Comparison of ENCODE assay signal across 27 mouse cellular contexts in the genomic region with DNA sequence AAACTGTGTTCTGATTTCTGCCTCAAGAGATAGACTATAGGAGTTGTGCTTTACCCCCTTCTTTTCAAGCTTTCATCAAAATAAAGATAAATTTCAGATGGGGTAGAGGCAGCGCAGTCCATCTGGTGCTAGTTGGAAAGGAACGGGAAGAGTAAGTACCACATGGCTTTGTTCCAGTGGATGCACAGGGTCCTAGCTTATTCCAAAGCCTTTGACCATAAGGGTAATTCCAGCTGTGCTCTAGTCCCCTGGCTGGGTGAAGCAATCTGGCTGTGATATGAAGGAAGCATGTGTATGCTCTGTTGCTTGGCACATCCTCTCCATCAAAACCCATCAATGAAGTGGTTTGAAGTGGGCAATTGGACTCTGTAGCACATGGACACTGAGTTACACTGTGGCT.
DNase-seq lines count a peak whose midpoint lies in the region; ATAC-seq and TF ChIP-seq lines count a peak whose summit lies in the region.
"Had no signal": no experiment of that assay in that cellular context is flagged by ENCODE, and none has a peak within 500 bp of the region (broad histone marks: within the 10 kb centered on the region; RNA-seq: fewer than 3 reads in every experiment).

No protein-coding gene starts in this region.

- ATAC-seq in heart, embryonic 13.5 days (ENCODE audit: extremely low read depth, insufficient number of reproducible peaks, low FRiP score, low TSS enrichment), result no peak
- ATAC-seq in hindbrain, postnatal 0 days, result peak; percentile 60
- ATAC-seq in midbrain, postnatal 0 days (ENCODE audit: low FRiP score), result no peak
- no peak for ATAC-seq in midbrain, embryonic 15.5 days (replicated peaks)
- ATAC-seq: forebrain, embryonic 13.5 days; forebrain, embryonic 16.5 days; intestine, embryonic 15.5 days; Patski had no signal

- DNase-seq in cerebellum, postnatal 10 days, result peak; percentile 77 to 82
- DNase-seq in cerebellum, adult 11 months, result no peak
- DNase-seq in heart, adult 18-20 months, result no peak
- peak; percentile 72 for DNase-seq in hindbrain, postnatal 0 days (ENCODE audit: low spot score)
- no peak for DNase-seq in hindbrain, embryonic 10.5 days (ENCODE audit: low spot score)
- DNase-seq in midbrain, postnatal 0 days (ENCODE audit: low spot score), result peak; percentile 73
- DNase-seq: adrenal gland, postnatal 10 days; adrenal gland, postnatal 36 days; B cell, adult 2 months; cerebellum, adult 11-12 months; gastrocnemius, postnatal 10 days; gastrocnemius, postnatal 36 days; heart, postnatal 10 days; heart, postnatal 36 days; kidney, adult 11 months; kidney, adult 8-10 months had no signal

- no peak overlapping the region for H3K4me3 ChIP-seq in heart, embryonic 13.5 days
- no peak overlapping the region for H3K4me3 ChIP-seq in hindbrain, postnatal 0 days (ENCODE audit: low read length)
- no peak overlapping the region for H3K4me3 ChIP-seq in hindbrain, embryonic 10.5 days
- no peak overlapping the region for H3K4me3 ChIP-seq in midbrain, postnatal 0 days (ENCODE audit: low read depth, low read length)
- no peak overlapping the region for H3K4me3 ChIP-seq in midbrain, embryonic 15.5 days
- H3K4me3 ChIP-seq: forebrain, embryonic 10.5 days; forebrain, embryonic 13.5 days; heart, embryonic 15.5 days; intestine, embryonic 15.5 days had no signal

- H3K4me2 ChIP-seq in heart, embryonic 13.5 days, result no peak overlapping the region
- no peak overlapping the region for H3K4me2 ChIP-seq in hindbrain, postnatal 0 days (ENCODE audit: low read depth, low read length)
- no peak overlapping the region for H3K4me2 ChIP-seq in midbrain, postnatal 0 days (ENCODE audit: low read depth, low read length, poor library complexity, severe bottlenecking)
- no peak overlapping the region for H3K4me2 ChIP-seq in midbrain, embryonic 15.5 days
- H3K4me2 ChIP-seq: forebrain, embryonic 13.5 days; heart, embryonic 11.5 days; heart, embryonic 15.5 days; intestine, embryonic 15.5 days had no signal

- WGBS in heart, embryonic 13.5 days, result 53% methylated on average over 2 of the region's 2 CpGs
- WGBS in hindbrain, postnatal 0 days, result 61% methylated on average over 2 of the region's 2 CpGs
- 88% methylated on average over 2 of the region's 2 CpGs for WGBS in hindbrain, embryonic 10.5 days
- WGBS in midbrain, postnatal 0 days, result 92% methylated on average over 2 of the region's 2 CpGs
- 86% methylated on average over 2 of the region's 2 CpGs for WGBS in midbrain, embryonic 15.5 days

- no peak overlapping the region for H3K9ac ChIP-seq in heart, embryonic 13.5 days
- no peak overlapping the region for H3K9ac ChIP-seq in hindbrain, postnatal 0 days (replicated peaks; ENCODE audit: low read length)
- H3K9ac ChIP-seq in midbrain, postnatal 0 days (replicated peaks; ENCODE audit: low read length, poor library complexity, severe bottlenecking), result no peak overlapping the region
- H3K9ac ChIP-seq in midbrain, embryonic 15.5 days, result no peak overlapping the region
- H3K9ac ChIP-seq: forebrain, embryonic 13.5 days; heart, embryonic 15.5 days; intestine, embryonic 15.5 days had no signal

- no peak for TF ChIP-seq CTCF in hindbrain, postnatal 0 days (IDR thresholded peaks at IDR 0.05; ENCODE audit: low read depth)
- no peak for TF ChIP-seq CTCF in midbrain, postnatal 0 days (IDR thresholded peaks at IDR 0.05)

- no peaks in the 10 kb centered on the region for H3K36me3 ChIP-seq in heart, embryonic 13.5 days
- no peaks in the 10 kb centered on the region for H3K36me3 ChIP-seq in hindbrain, postnatal 0 days (ENCODE audit: insufficient read depth, low read length)
- no peaks in the 10 kb centered on the region for H3K36me3 ChIP-seq in hindbrain, embryonic 10.5 days
- no peaks in the 10 kb centered on the region for H3K36me3 ChIP-seq in midbrain, postnatal 0 days (ENCODE audit: insufficient read depth, low read length)
- no peaks in the 10 kb centered on the region for H3K36me3 ChIP-seq in midbrain, embryonic 15.5 days (replicated peaks)
- H3K36me3 ChIP-seq: forebrain, embryonic 10.5 days; G1E; heart, embryonic 15.5 days; intestine, embryonic 15.5 days had no signal

- no peaks in the 10 kb centered on the region for H3K27me3 ChIP-seq in heart, embryonic 13.5 days (replicated peaks)
- H3K27me3 ChIP-seq in hindbrain, postnatal 0 days (ENCODE audit: insufficient read depth, low read length), result no peaks in the 10 kb centered on the region
- H3K27me3 ChIP-seq in hindbrain, embryonic 10.5 days (ENCODE audit: insufficient read depth, poor library complexity, severe bottlenecking), result no peaks in the 10 kb centered on the region
- no peaks in the 10 kb centered on the region for H3K27me3 ChIP-seq in midbrain, postnatal 0 days (ENCODE audit: insufficient read depth, low read length)
- H3K27me3 ChIP-seq in midbrain, embryonic 15.5 days (replicated peaks), result no peaks in the 10 kb centered on the region
- H3K27me3 ChIP-seq: CH12.LX; forebrain, embryonic 13.5 days; heart, embryonic 15.5 days; intestine, embryonic 15.5 days; Patski had no signal

- no peaks in the 10 kb centered on the region for H3K9me3 ChIP-seq in heart, embryonic 13.5 days
- H3K9me3 ChIP-seq in hindbrain, postnatal 0 days (ENCODE audit: low read length), result no peaks in the 10 kb centered on the region
- H3K9me3 ChIP-seq in hindbrain, embryonic 10.5 days, result no peaks in the 10 kb centered on the region
- H3K9me3 ChIP-seq in midbrain, postnatal 0 days (ENCODE audit: low read length), result no peaks in the 10 kb centered on the region
- H3K9me3 ChIP-seq in midbrain, embryonic 15.5 days, result no peaks in the 10 kb centered on the region
- H3K9me3 ChIP-seq: forebrain, embryonic 10.5 days; forebrain, embryonic 13.5 days; heart, embryonic 15.5 days; intestine, embryonic 15.5 days had no signal

- H3K4me1 ChIP-seq in heart, embryonic 13.5 days, result peaks cover 18% of the 10 kb centered on the region
- no peaks in the 10 kb centered on the region for H3K4me1 ChIP-seq in hindbrain, postnatal 0 days (ENCODE audit: insufficient read depth, low read length)
- H3K4me1 ChIP-seq in hindbrain, embryonic 10.5 days (replicated peaks), result peaks cover 6% of the 10 kb centered on the region; the same call in 1 of the 2 replicates
- H3K4me1 ChIP-seq in midbrain, postnatal 0 days (ENCODE audit: insufficient read depth, low read length), result no peaks in the 10 kb centered on the region
- H3K4me1 ChIP-seq in midbrain, embryonic 15.5 days, result peaks cover 7% of the 10 kb centered on the region
- H3K4me1 ChIP-seq: intestine, embryonic 15.5 days had no signal

- H3K27ac ChIP-seq in heart, embryonic 13.5 days (replicated peaks), result 0 out of 2 replicates have a peak overlapping the region, but pooled peaks have one; percentile 12
- H3K27ac ChIP-seq in hindbrain, postnatal 0 days, result no peak overlapping the region
- no peak overlapping the region for H3K27ac ChIP-seq in hindbrain, embryonic 10.5 days
- no peak overlapping the region for H3K27ac ChIP-seq in midbrain, postnatal 0 days (ENCODE audit: low read depth, low read length)
- no peak overlapping the region for H3K27ac ChIP-seq in midbrain, embryonic 15.5 days
- H3K27ac ChIP-seq: forebrain, embryonic 10.5 days; forebrain, embryonic 13.5 days; heart, embryonic 15.5 days; intestine, embryonic 15.5 days had no signal

Comparison
In these comparisons a context has a peak if more than half of its experiments do, and no peak if none do; other contexts are left out.
1. DNase-seq: peak in cerebellum, postnatal 10 days (2 of 2), hindbrain, postnatal 0 days (single experiment) and midbrain, postnatal 0 days (single experiment); none in cerebellum, adult 11 months (single experiment), heart, adult 18-20 months (0 of 2) and hindbrain, embryonic 10.5 days (single experiment).